Mouse (Mus musculus) liver, embryonic 12.5 days (tissue): ENCODE data around the gene Cebpe. TPM values are rescaled to one million over a fixed set of nuclear protein-coding genes. Genes with fewer than 3 reads are reported as not detected.

ENCODE experiments used
- ATAC-seq: fragments of 200-750 bp; cut with Nextera tagmentation; 2 replicates; pipeline ENCODE4 v1.8.0; 2017; ENCODE audit warnings: moderate number of reproducible peaks, mild to moderate bottlenecking, moderate library complexity
- H3K27ac ChIP-seq: fragments of 300-500 bp; sonication (generic); 2 replicates; pipeline ENCODE4 v1.5.1; 2016; ENCODE audit warnings: mild to moderate bottlenecking
- H3K27me3 ChIP-seq: fragments of 300-500 bp; sonication (generic); replicated peaks from 2 replicates; pipeline ENCODE4 v1.6.1; 2016; ENCODE audit warnings: mild to moderate bottlenecking, moderate library complexity
- H3K36me3 ChIP-seq: fragments of 300-500 bp; sonication (generic); 2 replicates; pipeline ENCODE4 v1.6.1; 2016; ENCODE audit warnings: mild to moderate bottlenecking, moderate library complexity
- H3K4me1 ChIP-seq: fragments of 300-500 bp; sonication (generic); 2 replicates; pipeline ENCODE4 v1.6.1; 2016
- H3K4me2 ChIP-seq: fragments of 300-500 bp; sonication (generic); 2 replicates; pipeline ENCODE4 v1.6.1; 2016; ENCODE audit warnings: mild to moderate bottlenecking, moderate library complexity
- H3K4me3 ChIP-seq: fragments of 300-500 bp; sonication (generic); 2 replicates; pipeline ENCODE4 v1.5.1; 2016; ENCODE audit warnings: mild to moderate bottlenecking, moderate library complexity
- H3K9ac ChIP-seq: fragments of 300-500 bp; sonication (generic); 2 replicates; pipeline ENCODE4 v1.6.1; 2016; ENCODE audit warnings: mild to moderate bottlenecking, moderate library complexity
- H3K9me3 ChIP-seq: fragments of 300-500 bp; sonication (generic); replicated peaks from 2 replicates; pipeline ENCODE4 v1.6.1; 2016; ENCODE audit warnings: mild to moderate bottlenecking, moderate library complexity
- WGBS: fragments of 180-500 bp; shearing (Covaris S2); methylation state at CpG from one replicate; pipeline ENCODE4 v1.1.7; 2016; ENCODE audit not compliant: insufficient replicate concordance; 5-methylcytosine and 5-hydroxymethylcytosine counted together
- polyA plus RNA-seq: library from polyadenylated mRNA; unstranded; fragments of >200 nt; fragmentation: Nextera tagmentation; extraction: Ambion mirVana; gene quantifications from 2 replicates; pipeline ENCODE4 v1.2.1, GENCODE M21; 2016

Cebpe gene
- polyA plus RNA-seq, 1 experiment from 2014 or later, result 3.7 TPM

DNA sequence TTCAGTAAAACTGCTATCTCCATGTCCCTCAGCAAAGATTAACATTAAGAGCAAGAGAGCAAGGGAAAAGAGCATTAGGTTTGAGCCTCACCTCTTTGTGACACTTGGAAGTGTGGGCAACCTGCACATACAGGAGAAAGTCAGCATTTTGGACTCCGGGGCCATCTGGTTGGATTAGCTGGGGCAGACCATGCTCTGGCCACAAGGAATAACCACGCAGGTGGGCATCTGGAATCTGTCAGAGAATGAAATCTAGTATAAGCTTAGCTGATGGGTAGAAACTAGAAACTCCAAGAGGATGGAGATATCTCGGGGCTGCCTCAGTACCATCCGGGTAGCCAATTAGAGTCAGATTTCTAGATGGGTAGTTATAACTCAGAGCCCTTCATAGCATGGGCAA, 15.2 kb downstream of the Cebpe start:
- Histone ChIP-seq H3K9me3 (no peaks in the 10 kb centered on the region), H3K36me3 (peaks cover 17% of the 10 kb centered on the region), H3K4me2 (no peak overlapping the region), H3K27ac (no peak overlapping the region), H3K4me3 (no peak overlapping the region), H3K27me3 (peaks cover 32% of the 10 kb centered on the region), H3K4me1 (peaks cover 13% of the 10 kb centered on the region; the same call in 1 of the 2 replicates), H3K9ac (no peak overlapping the region)
- no peak for ATAC-seq
- 79% methylated on average over 4 of the region's 4 CpGs for WGBS

DNA sequence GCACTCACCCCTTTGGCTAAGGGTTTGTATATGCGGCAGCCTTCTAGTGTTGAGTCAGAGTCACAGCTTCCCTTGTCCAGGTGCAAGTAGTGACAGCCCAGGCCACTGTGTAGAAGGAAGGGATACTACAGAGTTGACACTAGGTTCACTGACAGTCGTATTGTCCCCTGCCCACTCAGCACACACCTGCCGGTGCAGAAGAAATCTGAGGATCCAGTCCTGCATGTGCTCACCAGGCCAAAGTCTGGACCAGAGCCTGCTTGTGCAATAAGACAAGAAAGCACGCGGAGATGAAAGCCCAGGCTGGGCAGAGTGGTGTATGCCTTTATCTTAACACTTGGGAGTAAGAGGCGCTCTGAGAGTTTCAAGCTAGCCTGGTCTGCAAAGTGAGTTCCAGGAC, 16.9 kb downstream of the Cebpe start:
- 67% methylated on average over 6 of the region's 6 CpGs for WGBS
- Histone ChIP-seq H3K4me1 (peaks cover 13% of the 10 kb centered on the region; the same call in 1 of the 2 replicates), H3K36me3 (peaks cover 28% of the 10 kb centered on the region), H3K9ac (no peak overlapping the region), H3K4me2 (no peak overlapping the region), H3K27ac (no peak overlapping the region), H3K4me3 (no peak overlapping the region), H3K9me3 (no peaks in the 10 kb centered on the region), H3K27me3 (peaks cover 27% of the 10 kb centered on the region)
- ATAC-seq, result no peak; the same call in 1 of the 2 replicates

DNA sequence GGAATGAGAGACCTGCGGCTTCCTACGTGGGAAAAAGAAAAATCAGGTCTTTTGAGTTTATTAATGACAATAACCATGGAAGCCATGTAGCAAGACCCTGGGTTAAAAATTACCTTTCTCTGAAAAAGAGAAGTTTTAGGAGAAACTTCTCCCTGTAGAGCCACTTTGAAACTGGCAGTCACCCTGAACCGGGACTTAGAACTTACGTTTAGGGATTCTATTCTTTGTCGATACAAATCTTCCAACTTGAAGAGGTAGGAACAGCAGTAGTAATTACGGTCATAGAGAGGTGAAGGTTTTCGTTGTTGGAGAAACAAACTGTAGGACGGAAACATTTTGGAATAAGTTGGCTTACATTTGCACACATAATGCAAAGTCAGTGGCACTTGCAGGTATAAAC, 24.7 kb downstream of the Cebpe start:
- Histone ChIP-seq H3K4me3 (peak overlapping the region; percentile 81), H3K36me3 (peaks cover 50% of the 10 kb centered on the region), H3K4me2 (peak overlapping the region; percentile 82), H3K27ac (peak overlapping the region; percentile 99), H3K4me1 (peaks cover 43% of the 10 kb centered on the region), H3K27me3 (no peaks in the 10 kb centered on the region), H3K9me3 (no peaks in the 10 kb centered on the region), H3K9ac (peak overlapping the region; percentile 88)
- ATAC-seq, result no peak
- WGBS, result 3% methylated on average over 8 of the region's 8 CpGs

DNA sequence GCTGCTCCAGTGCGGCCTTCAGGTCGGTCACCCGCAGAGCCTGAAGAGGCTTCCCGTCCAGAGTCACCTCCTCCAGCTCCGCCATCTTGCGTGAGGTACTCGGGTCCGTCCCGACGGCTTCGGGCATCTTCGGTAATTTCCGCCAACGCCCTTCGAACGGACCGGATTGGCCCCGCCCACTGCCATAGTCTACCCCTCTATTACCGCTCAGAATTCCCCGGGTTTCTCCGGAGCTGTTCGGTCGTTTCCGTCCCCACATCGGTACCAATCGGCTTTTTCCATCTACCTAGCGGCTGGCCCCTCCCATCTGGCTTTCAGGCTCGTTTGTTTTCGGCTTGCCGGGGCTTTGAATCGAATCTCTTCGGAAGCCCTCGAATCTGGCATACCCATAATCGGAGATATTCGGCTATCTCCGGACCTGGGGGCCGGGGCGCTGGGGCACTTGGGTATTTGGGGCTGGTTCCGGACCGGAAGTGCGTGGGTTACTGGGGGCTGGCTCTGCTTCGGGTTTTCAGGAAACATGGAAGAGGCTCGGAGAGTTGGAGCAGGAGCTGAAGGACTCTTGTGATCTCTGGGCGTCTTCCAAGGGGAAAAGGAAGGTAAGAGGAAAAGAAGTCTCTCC, 25.3 kb downstream of the Cebpe start, which contains the start of gene Acin1:
Acin1 (minus strand) TSS at position 410 of the 622 bp plus-strand sequence.
- WGBS, result under 1% methylated on average over 44 of the region's 44 CpGs
- peak within 1 kb of the TSS; percentile 99 for H3K27ac ChIP-seq
- ATAC-seq, result peak; percentile 92
- H3K4me2 ChIP-seq, result peak within 1 kb of the TSS; percentile 82
- H3K4me1 ChIP-seq, result peaks cover 49% of the 10 kb centered on the region
- H3K36me3 ChIP-seq, result peaks cover 56% of the 10 kb centered on the region
- no peaks in the 10 kb centered on the region for H3K27me3 ChIP-seq
- H3K9me3 ChIP-seq, result no peaks in the 10 kb centered on the region
- peak within 1 kb of the TSS; percentile 88 for H3K9ac ChIP-seq
- peak within 1 kb of the TSS; percentile 81 for H3K4me3 ChIP-seq

DNA sequence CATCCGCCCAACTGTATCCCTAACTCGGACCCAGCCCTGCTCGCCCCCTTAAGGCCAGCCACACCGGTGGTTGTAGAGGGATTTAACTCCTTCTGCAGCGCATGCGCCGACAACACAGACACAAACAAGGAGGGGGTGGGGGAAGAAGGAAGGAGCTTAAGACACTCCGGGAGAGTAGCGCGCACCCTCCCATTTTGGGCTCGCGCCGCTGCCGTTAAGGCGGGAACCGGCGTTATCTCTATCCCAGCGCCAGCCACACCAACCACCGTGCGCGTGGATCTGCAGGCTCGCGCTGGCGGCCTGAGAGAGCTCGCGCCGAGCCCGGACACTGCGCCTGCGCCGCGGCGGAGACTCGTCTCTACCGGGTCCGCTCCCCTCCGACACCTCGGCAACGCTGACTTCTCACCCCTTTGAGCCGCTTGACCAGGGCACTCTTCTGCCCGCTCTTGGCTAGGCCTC, 25.9 kb downstream of the Cebpe start, which contains the start of gene 1700123O20Rik:
1700123O20Rik (plus strand) TSS at position 154 of the 459 bp plus-strand sequence.
- peaks cover 49% of the 10 kb centered on the region for H3K4me1 ChIP-seq
- peaks cover 59% of the 10 kb centered on the region for H3K36me3 ChIP-seq
- H3K27ac ChIP-seq, result peak within 1 kb of the TSS; percentile 99
- peak within 1 kb of the TSS; percentile 82 for H3K4me2 ChIP-seq
- peak; percentile 85 for ATAC-seq
- H3K9me3 ChIP-seq, result no peaks in the 10 kb centered on the region
- peak within 1 kb of the TSS; percentile 81 for H3K4me3 ChIP-seq
- no peaks in the 10 kb centered on the region for H3K27me3 ChIP-seq
- H3K9ac ChIP-seq, result peak within 1 kb of the TSS; percentile 88
- under 1% methylated on average over 41 of the region's 41 CpGs for WGBS

DNA sequence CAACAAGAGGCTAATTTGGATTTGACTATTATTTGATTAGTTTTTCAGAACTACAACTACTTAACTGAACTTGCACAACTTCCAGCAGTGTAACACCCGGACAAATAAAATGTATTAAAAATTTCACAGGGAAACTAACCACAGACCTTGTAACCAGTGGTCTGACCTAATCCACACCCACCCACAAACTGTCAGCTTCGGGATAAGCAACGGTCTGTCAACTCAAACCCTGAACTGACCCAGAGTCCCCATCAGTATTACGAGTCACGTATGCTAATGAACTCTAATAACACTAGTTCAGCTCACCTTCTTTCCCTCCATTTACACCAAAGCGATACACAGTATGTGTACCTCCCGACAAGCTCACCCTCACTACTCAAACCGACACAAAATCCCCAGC, 26.5 kb downstream of the Cebpe start:
- 7% methylated on average over 8 of the region's 8 CpGs for WGBS
- Histone ChIP-seq H3K4me1 (peaks cover 49% of the 10 kb centered on the region), H3K27ac (peak overlapping the region; percentile 99), H3K4me3 (peak overlapping the region; percentile 81), H3K36me3 (peaks cover 57% of the 10 kb centered on the region), H3K27me3 (no peaks in the 10 kb centered on the region), H3K9me3 (no peaks in the 10 kb centered on the region), H3K4me2 (peak overlapping the region; percentile 82), H3K9ac (peak overlapping the region; percentile 88)
- ATAC-seq, result peak; percentile 6

DNA sequence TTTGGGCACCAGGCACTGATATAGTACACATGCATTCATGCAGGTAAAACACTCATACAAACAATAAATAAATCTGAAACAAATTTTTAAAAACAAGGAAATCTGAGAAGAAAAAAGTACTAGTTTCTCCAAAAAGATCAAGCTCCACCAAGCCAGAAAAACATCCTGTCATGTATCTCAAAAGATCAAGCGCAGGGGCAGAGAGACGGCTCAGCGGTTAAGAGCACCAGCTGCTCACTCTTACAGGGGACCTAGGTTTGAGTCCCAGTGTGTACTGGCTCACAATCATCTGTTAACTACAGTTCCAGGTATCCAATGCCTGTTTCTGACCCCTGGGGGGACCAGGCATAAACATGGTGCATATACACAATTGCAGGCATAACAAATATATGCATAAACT, 29.6 kb downstream of the Cebpe start:
- peaks cover 62% of the 10 kb centered on the region for H3K36me3 ChIP-seq
- no peak overlapping the region for H3K27ac ChIP-seq
- no peak overlapping the region for H3K9ac ChIP-seq
- H3K27me3 ChIP-seq, result no peaks in the 10 kb centered on the region
- WGBS, result 84% methylated on average over 3 of the region's 3 CpGs
- no peak overlapping the region for H3K4me3 ChIP-seq
- peaks cover 33% of the 10 kb centered on the region for H3K4me1 ChIP-seq
- H3K4me2 ChIP-seq, result no peak overlapping the region
- ATAC-seq, result no peak
- no peaks in the 10 kb centered on the region for H3K9me3 ChIP-seq

DNA sequence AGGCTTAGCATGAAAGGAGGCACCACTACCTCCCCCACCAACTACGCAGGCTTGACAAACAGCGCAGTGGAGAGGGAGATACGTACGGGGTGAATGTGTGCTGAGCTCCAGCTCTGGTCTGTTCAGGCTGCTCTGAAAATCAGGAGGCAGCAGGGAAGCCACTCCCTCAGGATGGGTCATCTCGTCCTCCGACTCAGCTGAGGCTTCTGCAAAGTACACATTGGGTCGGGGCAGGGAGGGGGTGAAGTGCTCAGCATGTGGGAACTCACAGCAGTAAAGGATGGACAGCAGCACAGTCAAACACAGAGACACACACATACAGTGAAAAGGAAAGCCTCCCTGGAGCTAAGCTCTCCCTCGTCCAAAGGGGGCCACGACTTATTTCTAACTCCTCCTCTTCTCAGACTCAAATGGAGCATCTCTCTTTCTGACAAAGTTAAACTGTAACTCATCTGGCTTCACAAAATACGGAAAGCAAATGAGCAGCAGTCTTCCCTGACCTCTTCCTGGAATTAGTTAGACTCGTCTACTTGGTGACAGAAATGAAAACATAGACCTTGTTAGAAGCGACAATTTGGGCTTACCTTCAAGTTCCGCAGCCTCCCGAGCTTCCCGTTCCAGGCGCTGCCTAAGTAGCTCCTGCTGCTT, 33.2 kb downstream of the Cebpe start:
- 86% methylated on average over 16 of the region's 16 CpGs for WGBS
- H3K27ac ChIP-seq, result no peak overlapping the region

DNA sequence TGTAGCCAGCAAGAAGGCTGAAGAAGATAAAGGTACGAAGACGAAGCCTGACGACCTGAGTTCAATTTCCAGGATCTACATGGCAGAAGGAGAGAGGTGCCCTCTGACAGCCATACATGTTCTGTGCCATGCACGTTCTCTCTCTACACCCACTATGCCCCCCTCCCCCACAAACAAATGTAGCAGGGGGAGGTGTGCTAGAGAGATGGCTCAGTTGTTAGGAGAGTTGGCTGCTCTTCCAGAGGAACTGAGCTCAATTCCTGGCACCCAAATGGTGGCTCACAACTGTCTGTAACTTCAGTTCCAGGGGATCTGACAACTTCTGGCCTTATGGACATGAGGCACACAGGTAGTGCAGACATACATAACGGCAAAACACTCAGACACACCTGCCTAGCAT, 35.7 kb downstream of the Cebpe start:
- Histone ChIP-seq H3K27me3 (no peaks in the 10 kb centered on the region), H3K4me3 (no peak overlapping the region), H3K4me1 (no peaks in the 10 kb centered on the region), H3K9ac (no peak overlapping the region), H3K27ac (no peak overlapping the region), H3K9me3 (no peaks in the 10 kb centered on the region), H3K4me2 (no peak overlapping the region), H3K36me3 (peaks cover 91% of the 10 kb centered on the region)
- 83% methylated on average over 5 of the region's 5 CpGs for WGBS
- no peak for ATAC-seq

More for the DNA sequence above, 33.2 kb downstream of the Cebpe start:
- H3K27me3 ChIP-seq, result no peaks in the 10 kb centered on the region
- no peak overlapping the region for H3K4me3 ChIP-seq
- H3K36me3 ChIP-seq, result peaks cover 92% of the 10 kb centered on the region
- peaks cover 21% of the 10 kb centered on the region for H3K4me1 ChIP-seq
- no peak overlapping the region for H3K4me2 ChIP-seq
- no peaks in the 10 kb centered on the region for H3K9me3 ChIP-seq
- peak; percentile 65; the same call in 1 of the 2 replicates for ATAC-seq
- H3K9ac ChIP-seq, result no peak overlapping the region

DNA sequence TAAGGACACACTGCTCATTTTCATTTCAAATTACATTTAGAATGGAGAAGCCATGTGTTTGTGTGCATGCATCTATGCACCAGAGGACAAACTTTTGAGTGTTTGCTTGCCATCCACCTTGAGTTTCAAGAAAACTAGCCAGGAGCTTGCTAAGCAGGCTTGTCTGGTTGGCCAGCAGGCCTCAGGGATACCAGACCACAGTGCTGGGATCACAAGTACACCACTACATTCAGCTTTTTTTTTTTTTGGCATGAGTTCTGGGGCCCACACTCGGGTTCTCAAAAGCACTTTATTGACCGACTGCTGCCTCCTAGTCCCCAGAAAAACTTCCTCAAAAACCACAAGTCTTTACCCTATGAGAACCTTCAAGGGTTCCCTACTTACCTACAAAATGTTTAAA, 37.7 kb downstream of the Cebpe start:
- Histone ChIP-seq H3K27ac (no peak overlapping the region), H3K9me3 (no peaks in the 10 kb centered on the region), H3K27me3 (no peaks in the 10 kb centered on the region), H3K4me1 (no peaks in the 10 kb centered on the region), H3K9ac (no peak overlapping the region), H3K36me3 (peaks cover 88% of the 10 kb centered on the region), H3K4me2 (no peak overlapping the region), H3K4me3 (no peak overlapping the region)
- WGBS, result 58% methylated on average over 2 of the region's 2 CpGs
- no peak for ATAC-seq

DNA sequence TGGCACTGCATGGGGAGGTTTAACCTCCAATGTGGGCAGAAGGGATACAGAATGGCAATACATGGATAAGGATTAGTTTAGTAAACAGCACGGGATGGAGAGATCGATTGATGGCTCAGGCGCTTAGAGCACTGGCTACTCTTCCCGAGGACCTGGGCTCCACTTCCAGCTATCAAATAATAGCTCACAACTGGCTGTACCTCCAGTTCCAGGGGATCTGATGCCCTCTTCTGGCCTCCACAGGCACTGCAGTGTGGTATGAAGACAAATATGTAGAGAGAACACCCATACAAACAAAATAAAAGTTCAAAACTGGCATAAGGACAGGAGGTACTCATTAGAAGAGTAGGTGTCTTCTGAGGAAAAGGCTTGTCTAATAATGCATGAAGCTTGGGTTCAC, 42.6 kb downstream of the Cebpe start:
- no peak overlapping the region for H3K4me3 ChIP-seq
- ATAC-seq, result no peak
- no peak overlapping the region for H3K27ac ChIP-seq
- H3K9me3 ChIP-seq, result no peaks in the 10 kb centered on the region
- 65% methylated on average over 4 of the region's 4 CpGs for WGBS
- no peak overlapping the region for H3K4me2 ChIP-seq
- H3K9ac ChIP-seq, result no peak overlapping the region
- peaks cover 88% of the 10 kb centered on the region for H3K36me3 ChIP-seq
- no peaks in the 10 kb centered on the region for H3K27me3 ChIP-seq
- no peaks in the 10 kb centered on the region for H3K4me1 ChIP-seq

DNA sequence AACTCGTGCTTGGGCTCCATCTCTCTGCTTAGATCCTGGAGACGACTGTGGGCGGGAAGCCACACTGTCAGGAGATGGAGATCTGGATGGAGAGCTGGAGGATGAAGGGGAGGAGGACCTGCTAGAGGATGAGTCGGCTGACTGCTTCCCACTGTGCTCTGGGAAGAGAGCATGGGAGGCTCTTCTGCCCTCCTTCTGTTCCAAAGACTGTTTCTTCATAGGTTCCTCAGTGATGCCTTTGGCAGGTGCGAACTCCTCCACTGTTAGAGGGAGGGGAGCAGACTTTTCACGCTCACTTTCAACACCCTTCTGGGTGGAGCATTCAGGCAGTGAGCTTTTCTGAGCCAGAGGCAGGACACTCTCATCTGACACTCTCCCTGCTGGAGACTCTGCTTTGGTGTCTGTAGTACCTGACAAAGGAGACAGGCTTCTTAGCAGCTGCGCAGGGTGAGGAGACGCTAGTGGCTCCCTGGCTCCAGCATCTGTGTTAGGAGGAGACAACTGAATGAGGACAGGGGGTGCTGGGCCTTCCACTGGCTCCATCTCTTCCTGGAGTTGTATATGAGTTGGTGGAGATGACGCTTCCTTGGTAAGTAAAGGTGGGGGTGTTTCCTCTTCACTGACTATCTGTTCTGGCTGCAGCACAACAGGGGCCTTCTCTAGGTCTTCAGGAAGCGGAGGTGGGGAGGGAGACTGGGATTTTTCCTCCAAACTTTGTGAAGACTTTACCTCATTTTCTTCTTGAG, 47.3 kb downstream of the Cebpe start:
- Histone ChIP-seq H3K9ac (no peak overlapping the region), H3K4me2 (no peak overlapping the region), H3K4me1 (no peaks in the 10 kb centered on the region), H3K27ac (no peak overlapping the region), H3K36me3 (peaks cover 98% of the 10 kb centered on the region), H3K4me3 (no peak overlapping the region), H3K9me3 (no peaks in the 10 kb centered on the region), H3K27me3 (no peaks in the 10 kb centered on the region)
- 89% methylated on average over 10 of the region's 10 CpGs for WGBS
- no peak for ATAC-seq
